9 mouse cellular contexts compared by ENCODE assay signal in genomic region chr14:55093927-55094326, GRCm38 (mm10). TPM values are rescaled to one million over a fixed set of nuclear protein-coding genes. Genes with fewer than 3 reads are reported as not detected.
DNase-seq lines count a peak whose midpoint lies in the region; ATAC-seq lines count a peak whose summit lies in the region.
"Had no signal": no experiment of that assay in that cellular context is flagged by ENCODE, and none has a peak within 500 bp of the region (broad histone marks: within the 10 kb centered on the region; RNA-seq: fewer than 3 reads in every experiment).

No protein-coding gene starts in this region.

- H3K9ac ChIP-seq in neural tube, embryonic 14.5 days (replicated peaks; ENCODE audit: low read depth, low read length) = 0 out of 2 replicates have a peak overlapping the region, but pooled peaks have one; percentile 12

- peaks cover 21% of the 10 kb centered on the region for H3K36me3 ChIP-seq in erythroblast, embryonic 14.5 days (ENCODE audit: control insufficient read depth)
- no peaks in the 10 kb centered on the region for H3K36me3 ChIP-seq in neural tube, embryonic 14.5 days (ENCODE audit: control insufficient read depth, insufficient read depth, low read length)

- H3K4me2 ChIP-seq in neural tube, embryonic 14.5 days (ENCODE audit: low read depth, low read length) = no peak overlapping the region; the same call in 1 of the 2 replicates

- H3K4me1 ChIP-seq in erythroblast, embryonic 14.5 days (ENCODE audit: control insufficient read depth) = peaks cover 63% of the 10 kb centered on the region
- H3K4me1 ChIP-seq in neural tube, embryonic 14.5 days (ENCODE audit: control insufficient read depth, insufficient read depth, low read length) = peaks cover 38% of the 10 kb centered on the region

- no peak overlapping the region for H3K27ac ChIP-seq in neural tube, embryonic 14.5 days (ENCODE audit: low read depth, low read length)

- no peak for ATAC-seq in erythroblast, adult 5-6 weeks (replicated peaks; ENCODE audit: low FRiP score, poor library complexity, severe bottlenecking)
- no peak for ATAC-seq in neural tube, embryonic 14.5 days (ENCODE audit: low read depth)

- peak; percentile 31 for DNase-seq in lung, postnatal 36 days
- no peak for DNase-seq in lung, adult 18-20 months
- peak; percentile 24 for DNase-seq in large intestine, adult 2 months (ENCODE audit: low read depth, low spot score)
- no peak for DNase-seq in urinary bladder, postnatal 14 days (ENCODE audit: low spot score)
- no peak for DNase-seq in thymus, postnatal 36 days

- peaks cover 22% of the 10 kb centered on the region for H3K27me3 ChIP-seq in erythroblast, embryonic 14.5 days (ENCODE audit: control insufficient read depth)
- H3K27me3 ChIP-seq in neural tube, embryonic 14.5 days (ENCODE audit: control insufficient read depth, insufficient read depth, low read length) = no peaks in the 10 kb centered on the region

- peak overlapping the region; percentile 91 for H3K4me3 ChIP-seq in erythroblast, embryonic 14.5 days (replicated peaks)
- H3K4me3 ChIP-seq in neural tube, embryonic 14.5 days (ENCODE audit: low read depth, low read length) = peak overlapping the region; percentile 52; the same call in 1 of the 2 replicates

- 48% methylated on average over 6 of the region's 6 CpGs for WGBS in large intestine, adult 2 months
- WGBS in neural tube, embryonic 14.5 days = 41% methylated on average over 6 of the region's 6 CpGs

- no peaks in the 10 kb centered on the region for H3K9me3 ChIP-seq in erythroblast, embryonic 14.5 days (ENCODE audit: control insufficient read depth, low read length)
- H3K9me3 ChIP-seq in neural tube, embryonic 14.5 days (ENCODE audit: control insufficient read depth, low read length) = no peaks in the 10 kb centered on the region

RNA-seq across cellular contexts. Expression of gene Thtpa, which starts 0.7 kb away (rescaled TPM):
- 0.02 and 0.04 TPM in 2 replicates for polyA plus RNA-seq in erythroblast, embryonic 14.5 days (2012)
- 0.19 and 1.7 TPM in 2 replicates for total RNA-seq in erythroblast, adult 5-6 weeks (2015; ENCODE audit: low replicate concordance)
- 1.4 and 1.6 TPM in 2 replicates for total RNA-seq in erythroblast, adult 5-6 weeks (2017; ENCODE audit: low replicate concordance)
- polyA plus RNA-seq in large intestine, adult 2 months (2012; rRNA removed) = 7.2 and 7.5 TPM in 2 replicates
- polyA plus RNA-seq in neural tube, embryonic 14.5 days (2014; fragmentation: Nextera tagmentation; extraction: Ambion mirVana) = 29.3 and 32.0 TPM in 2 replicates

RNA-seq across cellular contexts. Expression of gene Zfhx2, which starts 1.8 kb away (rescaled TPM):
- polyA plus RNA-seq in erythroblast, embryonic 14.5 days (2012) = 0.06 TPM in 2 replicates
- total RNA-seq in erythroblast, adult 5-6 weeks (2015; ENCODE audit: low replicate concordance) = 1.3 and 1.7 TPM in 2 replicates
- 0.34 and 0.42 TPM in 2 replicates for total RNA-seq in erythroblast, adult 5-6 weeks (2017; ENCODE audit: low replicate concordance)
- 1.4 and 1.7 TPM in 2 replicates for polyA plus RNA-seq in large intestine, adult 2 months (2012; rRNA removed)
- 23.9 and 27.3 TPM in 2 replicates for polyA plus RNA-seq in neural tube, embryonic 14.5 days (2014; fragmentation: Nextera tagmentation; extraction: Ambion mirVana)

RNA-seq across cellular contexts. Expression of gene Ap1g2, which starts 12.5 kb away (rescaled TPM):
- 1.7 and 2.4 TPM in 2 replicates for polyA plus RNA-seq in erythroblast, embryonic 14.5 days (2012)
- 1.7 and 5.9 TPM in 2 replicates for total RNA-seq in erythroblast, adult 5-6 weeks (2015; ENCODE audit: low replicate concordance)
- total RNA-seq in erythroblast, adult 5-6 weeks (2017; ENCODE audit: low replicate concordance) = 2.5 and 3.7 TPM in 2 replicates
- polyA plus RNA-seq in large intestine, adult 2 months (2012; rRNA removed) = 64.5 and 107 TPM in 2 replicates
- 5.4 and 7.0 TPM in 2 replicates for polyA plus RNA-seq in neural tube, embryonic 14.5 days (2014; fragmentation: Nextera tagmentation; extraction: Ambion mirVana)

RNA-seq across cellular contexts. Expression of gene Jph4, which starts 22.8 kb away (rescaled TPM):
- 0.02 TPM in 1 of 2 replicates, not detected in the other for polyA plus RNA-seq in erythroblast, embryonic 14.5 days (2012)
- total RNA-seq in erythroblast, adult 5-6 weeks (2015; ENCODE audit: low replicate concordance) = not detected in 2 replicates
- total RNA-seq in erythroblast, adult 5-6 weeks (2017; ENCODE audit: low replicate concordance) = not detected in 2 replicates
- polyA plus RNA-seq in large intestine, adult 2 months (2012; rRNA removed) = 0.52 and 0.92 TPM in 2 replicates
- 36.2 and 41.3 TPM in 2 replicates for polyA plus RNA-seq in neural tube, embryonic 14.5 days (2014; fragmentation: Nextera tagmentation; extraction: Ambion mirVana)
- polyA plus RNA-seq: C2C12 had no signal

Comparison
In these comparisons a context has a peak if more than half of its experiments do, and no peak if none do; other contexts are left out.
1. DNase-seq: peak in lung, postnatal 36 days (single experiment) and large intestine, adult 2 months (single experiment); none in lung, adult 18-20 months (0 of 2), urinary bladder, postnatal 14 days (single experiment) and thymus, postnatal 36 days (0 of 2).